Mouse (Mus musculus) hematopoietic multipotent progenitor cell, adult 10-12 weeks (in vitro differentiated cells): ENCODE measurements around the gene Tssk3. TPM values are rescaled to one million over a fixed set of nuclear protein-coding genes. Genes with fewer than 3 reads are reported as not detected.

ENCODE experiments used
- polyA plus RNA-seq: library from polyadenylated mRNA; stranded (reverse); fragments of >175 nt; gene quantifications from 2 replicates; pipeline ENCODE4 v1.2.3, GENCODE M21; 2012; ENCODE audit warnings: low replicate concordance

Tssk3 gene
- polyA plus RNA-seq, result 0.17 TPM in 1 of 2 replicates, not detected in the other

DNA sequence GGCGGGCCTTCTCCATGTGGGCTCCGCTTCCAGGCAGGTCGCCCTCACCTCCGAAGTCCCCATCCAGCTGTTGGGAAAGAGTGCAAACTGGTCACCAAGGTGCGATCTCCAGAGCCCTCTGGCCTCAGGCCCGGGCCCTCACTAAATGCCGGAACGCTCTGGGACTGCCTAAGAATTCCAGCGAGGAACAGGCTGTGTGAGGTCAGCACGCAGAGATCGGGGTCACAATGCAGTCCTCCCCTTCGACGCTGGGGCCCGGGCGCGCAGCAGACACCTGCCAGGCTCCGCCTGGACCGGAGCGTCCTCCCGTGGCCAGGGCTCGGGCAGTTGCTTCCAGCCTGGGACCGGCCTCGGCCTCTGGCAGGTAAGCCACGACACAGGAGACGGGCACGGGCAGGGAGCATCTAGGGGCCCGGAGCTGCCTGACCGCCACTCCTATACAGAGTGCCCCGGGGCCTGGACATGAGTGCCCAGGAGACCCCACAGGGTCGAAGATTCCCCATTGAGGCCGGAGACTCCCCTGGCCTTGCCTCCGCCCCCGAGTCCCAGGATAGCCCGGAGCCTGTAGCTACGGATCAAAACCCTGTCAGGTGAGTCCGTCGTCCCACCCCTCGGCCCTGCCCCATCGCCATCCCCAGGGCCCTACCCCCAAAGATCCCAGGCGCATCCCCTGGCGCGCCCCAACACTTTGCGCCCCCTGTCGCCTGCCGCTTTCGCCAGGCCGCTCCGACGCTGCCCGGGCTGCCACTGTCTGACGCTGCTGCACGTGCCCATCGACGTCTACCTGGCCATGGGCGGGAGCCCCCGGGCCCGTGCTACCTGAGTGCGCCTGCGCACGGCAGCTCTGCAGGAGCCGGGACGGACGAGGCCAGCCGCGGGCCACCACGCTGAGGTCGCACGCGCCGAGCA lies at the start of gene Tssk3, which contains the start of gene Fam229a:
Gene Tssk3, minus strand, starts transcription at position 51 of the 909 bp plus-strand sequence.
Gene Fam229a, plus strand, starts transcription at position 219 of the 909 bp plus-strand sequence.

GRCm38 (mm10) chr4:129513086-129513767 lies 22.4 kb upstream of the Tssk3 start, which contains the start of gene Marcksl1:
Gene Marcksl1 (plus strand): TSS chr4:129513581.

DNA sequence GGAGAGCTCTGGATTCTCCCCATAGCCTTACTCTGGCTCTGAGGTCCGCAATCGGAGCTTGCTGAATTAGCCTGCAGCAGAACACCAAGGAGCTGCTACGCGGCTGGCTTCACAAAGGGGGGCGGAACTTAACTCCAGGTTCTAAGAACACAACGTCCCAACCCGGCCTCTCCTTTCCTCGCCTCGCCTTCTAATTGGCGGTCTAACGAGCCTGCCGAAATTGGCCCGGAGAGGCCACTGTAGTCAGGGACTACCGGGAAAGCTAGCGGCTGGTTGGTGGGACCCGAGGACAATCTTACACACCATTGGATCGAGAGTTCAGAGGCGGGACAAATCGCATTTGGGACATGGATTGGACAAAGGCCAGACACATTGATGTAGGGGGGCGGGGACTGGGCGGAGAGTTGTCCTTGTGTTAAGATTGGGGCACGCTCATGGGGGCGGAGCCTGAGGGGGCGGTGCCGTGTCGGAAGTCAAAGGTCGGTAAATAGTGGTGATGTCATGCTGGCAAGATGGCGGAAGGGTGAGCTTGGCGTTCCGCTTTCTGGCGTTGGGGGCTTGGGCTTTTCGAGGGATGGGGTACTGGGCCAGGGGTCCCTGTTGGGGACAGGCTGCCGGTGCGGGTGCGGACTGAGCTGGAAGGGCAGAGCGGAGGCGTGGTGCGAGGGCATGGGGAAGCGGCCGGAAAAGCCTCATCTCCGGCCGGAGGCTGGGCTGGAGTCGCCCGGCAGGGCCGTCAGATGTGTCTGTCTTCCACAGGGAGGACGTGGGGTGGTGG lies 29.4 kb downstream of the Tssk3 start, which contains the start of gene Bsdc1:
Gene Bsdc1, plus strand, starts transcription at position 399 of the 778 bp plus-strand sequence.

DNA sequence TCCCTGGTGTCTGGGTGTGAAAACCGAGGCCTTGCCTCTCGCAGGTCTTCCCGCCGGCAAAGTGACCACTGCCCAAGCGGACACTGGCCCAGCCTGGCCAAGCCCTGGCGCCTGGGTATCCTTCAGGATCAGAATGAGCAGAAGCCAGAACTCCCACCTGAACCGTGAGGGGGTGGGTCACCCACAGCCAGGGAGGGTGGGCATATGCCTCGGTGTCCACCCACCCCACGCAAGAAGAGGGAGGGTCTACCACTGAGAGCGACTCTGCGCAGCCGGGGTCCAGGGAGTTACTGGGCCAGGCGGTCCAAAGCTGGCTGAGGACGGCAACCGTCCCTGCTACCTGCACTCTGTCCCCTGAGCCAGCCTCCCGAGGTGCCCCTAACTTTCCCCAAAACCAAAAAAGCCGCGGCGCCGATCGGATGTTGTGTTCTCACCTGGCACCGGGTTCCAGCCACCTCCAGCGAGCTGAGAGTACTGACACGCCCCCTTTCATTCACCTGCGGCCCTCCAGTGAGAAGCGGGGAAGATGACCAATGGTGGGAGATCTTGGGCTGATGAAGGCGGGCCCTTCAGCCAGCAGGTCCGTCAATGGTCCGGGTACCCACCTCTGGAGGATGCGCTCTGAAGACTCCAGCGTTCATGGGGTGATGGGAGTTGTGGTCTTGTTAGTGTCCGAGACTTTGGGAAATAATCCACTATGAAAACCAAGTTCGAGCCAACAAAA lies 50.3 kb downstream of the Tssk3 start, which contains the start of gene Zbtb8b:
Gene Zbtb8b, minus strand, starts transcription at position 514 of the 724 bp plus-strand sequence.

Other genes starting within 250 kb of the Tssk3 start
- gene C77080, start 229.6 kb downstream of the Tssk3 start, polyA plus RNA-seq, result 0.72 and 1.6 TPM in 2 replicates
- gene Sync, start 203.4 kb downstream of the Tssk3 start, polyA plus RNA-seq, result 0.04 TPM in 1 of 2 replicates, not detected in the other
- gene Rbbp4, start 155.7 kb downstream of the Tssk3 start, polyA plus RNA-seq, result 18.9 and 24.8 TPM in 2 replicates
- gene Zbtb8os, start 155.3 kb downstream of the Tssk3 start, polyA plus RNA-seq, result 2.6 and 4.1 TPM in 2 replicates
- 1.7 and 4.1 TPM in 2 replicates for gene Zbtb8a, start 112.9 kb downstream of the Tssk3 start, polyA plus RNA-seq
- not detected in 2 replicates for gene Zbtb8b, start 50.2 kb downstream of the Tssk3 start, polyA plus RNA-seq
- gene Bsdc1, start 29.4 kb downstream of the Tssk3 start, polyA plus RNA-seq, result 27.6 and 91.6 TPM in 2 replicates
- gene Fam229a, start 168 bp upstream of the Tssk3 start, polyA plus RNA-seq, result 0.59 and 1.1 TPM in 2 replicates
- gene Marcksl1, start 22.6 kb upstream of the Tssk3 start, polyA plus RNA-seq, result 71.7 and 221 TPM in 2 replicates
- gene Hdac1, start 51.7 kb upstream of the Tssk3 start, polyA plus RNA-seq, result 26.7 and 62.4 TPM in 2 replicates
- 158 and 171 TPM in 2 replicates for gene Lck, start 82.6 kb upstream of the Tssk3 start, polyA plus RNA-seq
- gene Fam167b, start 87.5 kb upstream of the Tssk3 start, polyA plus RNA-seq, result 0.84 and 2.4 TPM in 2 replicates
- 28.9 and 92.5 TPM in 2 replicates for gene Eif3i, start 109.6 kb upstream of the Tssk3 start, polyA plus RNA-seq
- 213 and 249 TPM in 2 replicates for gene Tmem234, start 109.6 kb upstream of the Tssk3 start, polyA plus RNA-seq
- 1.1 TPM in 1 of 2 replicates, not detected in the other for gene Dcdc2b, start 123.2 kb upstream of the Tssk3 start, polyA plus RNA-seq
- gene Iqcc, start 128.1 kb upstream of the Tssk3 start, polyA plus RNA-seq, result 5.9 and 11.8 TPM in 2 replicates
- 19.8 and 23.7 TPM in 2 replicates for gene Ccdc28b, start 132.9 kb upstream of the Tssk3 start, polyA plus RNA-seq
- 39.5 and 49.1 TPM in 2 replicates for gene Txlna, start 150.0 kb upstream of the Tssk3 start, polyA plus RNA-seq
- gene Kpna6, start 181.7 kb upstream of the Tssk3 start, polyA plus RNA-seq, result 8.8 and 19.4 TPM in 2 replicates
- gene Tmem39b, start 205.8 kb upstream of the Tssk3 start, polyA plus RNA-seq, result 25.7 and 36.1 TPM in 2 replicates